Mouse (Mus musculus) heart, adult 2 months (tissue): ENCODE results near the gene Clns1a.

Source experiments
- EP300 ChIP-seq: fragments of 200-500 bp; IDR thresholded peaks from 2 replicates; pipeline ENCODE4 v1.6.1; 2011; ENCODE audit warnings: low read depth, low read length, control low read depth; ENCODE audit not compliant: insufficient read depth
- POLR2A ChIP-seq: fragments of 200-500 bp; IDR thresholded peaks from 2 replicates; pipeline ENCODE4 v1.6.1; 2011; ENCODE audit warnings: mild to moderate bottlenecking, low read depth, low read length, control low read depth; ENCODE audit not compliant: insufficient read depth

GRCm38 (mm10) chr7:97728666-97729614, 32.5 kb downstream of the Clns1a start:
- TF ChIP-seq EP300 = no peak
- no peak for TF ChIP-seq POLR2A
